Mouse (Mus musculus): ENCODE data around the gene Myo3b.

GRCm38 (mm10) chr2:69989224-69989623 is 49.7 kb upstream of the Myo3b start:
- TF ChIP-seq CTCF (IDR thresholded peaks at IDR 0.05; ENCODE audit: low read depth) (no peak), EP300 (IDR thresholded peaks at IDR 0.05; ENCODE audit: low read depth) (no peak)

Data from liver, embryonic 14.5 days (tissue).